Mouse (Mus musculus) c-Kit-negative CD71-positive TER-119-positive erythroid progenitor cells, embryonic 14.5 days (primary cell): ENCODE data around the gene Fkbp1a.
A peak's percentile ranks its signal among the peaks of the same experiment; 100 is the strongest.

Source experiments
- DNase-seq: peaks from one replicate; pipeline ENCODE4 v3.0.0-alpha.2; 2013; ENCODE audit warnings: low read depth, low spot score

Fkbp1a gene

GRCm38 (mm10) chr2:151542323-151543062, at the start of gene Fkbp1a:
Gene Fkbp1a (plus strand): TSS chr2:151542483.
- DNase-seq = peak; percentile 76

DNA sequence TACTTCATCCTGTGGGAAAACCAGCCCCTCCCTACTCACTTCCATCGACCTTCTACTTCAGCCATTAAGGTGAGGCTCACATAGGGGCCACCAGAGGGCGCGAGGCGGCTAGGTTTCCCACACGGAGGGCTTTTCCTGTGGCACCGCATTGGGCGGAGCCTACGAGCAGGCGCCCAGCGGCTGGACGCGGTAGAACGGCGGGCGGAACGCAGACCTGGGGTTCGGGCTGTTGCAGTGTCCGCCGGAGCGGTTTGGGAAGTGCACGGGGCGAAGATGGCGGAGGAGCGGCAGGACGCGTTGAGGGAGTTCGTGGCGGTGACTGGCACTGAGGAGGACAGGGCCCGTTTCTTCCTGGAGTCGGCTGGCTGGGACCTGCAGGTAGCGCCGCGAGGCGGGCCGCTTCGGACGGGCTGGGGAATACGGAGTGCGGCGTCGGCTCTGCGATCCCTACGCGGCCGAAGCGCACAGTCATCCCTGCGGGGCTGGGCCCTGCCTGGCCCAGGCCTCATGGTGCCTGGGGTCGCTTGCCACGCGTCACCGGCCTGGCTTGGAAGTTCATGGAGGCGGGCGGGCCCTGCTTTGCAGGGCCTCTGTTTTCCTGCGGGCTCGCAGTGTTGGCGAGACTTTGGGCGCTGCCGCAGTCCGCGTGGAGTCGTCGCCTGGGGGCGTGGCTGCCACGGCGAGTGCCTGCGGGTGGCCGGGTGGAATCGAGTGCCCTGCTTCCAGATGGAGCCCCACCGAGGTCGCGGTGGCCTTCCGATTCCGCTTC, 48.1 kb upstream of the Fkbp1a start, which contains the start of gene Nsfl1c:
Gene Nsfl1c, plus strand, starts transcription at position 148 of the 769 bp plus-strand sequence.
- DNase-seq = peak; percentile 84

DNA sequence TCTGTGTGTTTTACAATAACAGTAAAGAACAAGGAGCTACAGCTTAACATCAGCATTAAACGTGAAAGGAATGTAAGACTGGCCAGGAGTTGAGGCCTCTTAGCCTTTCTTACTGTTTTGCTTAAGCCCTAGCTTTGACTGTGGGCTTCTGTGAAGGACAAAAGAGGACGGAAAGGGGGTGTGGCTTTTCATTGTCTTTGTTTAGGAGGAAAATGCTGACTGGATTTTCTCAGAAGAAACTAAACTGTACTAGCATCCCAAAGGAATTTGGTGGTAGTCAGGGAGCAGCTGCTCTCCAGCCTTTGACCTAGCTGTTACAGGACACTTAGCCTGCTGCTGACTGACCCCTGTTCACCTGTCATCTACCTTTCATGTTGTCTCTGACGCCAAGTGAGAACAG, 43.9 kb upstream of the Fkbp1a start:
- DNase-seq = no peak

GRCm38 (mm10) chr2:151500442-151501007, 41.8 kb upstream of the Fkbp1a start:
- DNase-seq = no peak

GRCm38 (mm10) chr2:151504226-151504625, 38.1 kb upstream of the Fkbp1a start:
- no peak for DNase-seq

DNA sequence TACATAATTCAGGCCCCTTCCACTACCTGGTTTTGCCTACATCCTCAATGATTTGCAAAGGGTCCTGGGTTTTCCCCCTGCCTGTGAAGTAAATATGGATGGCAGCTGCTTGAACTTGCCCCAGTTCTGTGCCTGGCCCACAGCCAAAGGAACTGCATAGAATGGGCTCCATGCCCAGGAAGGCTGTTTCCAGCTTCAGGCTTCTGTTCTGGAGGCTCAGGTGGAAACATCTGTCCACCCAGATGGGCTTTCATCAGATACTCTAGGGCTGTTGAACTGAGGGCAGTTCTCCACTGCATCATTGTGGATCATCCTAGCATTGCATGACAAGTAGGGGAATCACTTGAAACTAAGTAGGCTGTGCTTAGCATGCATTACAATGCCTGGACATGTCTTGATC, 30.1 kb upstream of the Fkbp1a start:
- no peak for DNase-seq

- no peak for DNase-seq
Measured at GRCm38 (mm10) chr2:151513525-151514285, 28.6 kb upstream of the Fkbp1a start.

DNA sequence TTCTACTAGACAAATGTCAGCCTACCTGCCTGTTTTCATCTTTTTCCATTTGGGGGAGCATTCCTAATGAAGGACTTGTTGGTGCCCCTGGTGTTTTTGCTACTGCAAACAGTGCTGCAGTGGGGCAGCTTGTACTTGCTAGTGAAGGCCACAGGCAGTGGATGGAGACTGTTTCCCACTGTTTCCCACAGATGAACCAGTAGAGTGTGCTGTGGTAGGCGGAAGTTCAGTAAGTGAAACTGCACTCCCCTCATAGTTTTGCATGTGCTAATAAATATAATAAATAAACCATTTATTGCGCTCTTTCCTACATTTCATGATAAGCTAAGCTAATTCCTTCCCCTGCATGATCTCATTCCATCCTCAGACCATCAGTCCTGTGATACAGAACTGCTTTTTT, 23.3 kb upstream of the Fkbp1a start:
- DNase-seq = no peak

DNA sequence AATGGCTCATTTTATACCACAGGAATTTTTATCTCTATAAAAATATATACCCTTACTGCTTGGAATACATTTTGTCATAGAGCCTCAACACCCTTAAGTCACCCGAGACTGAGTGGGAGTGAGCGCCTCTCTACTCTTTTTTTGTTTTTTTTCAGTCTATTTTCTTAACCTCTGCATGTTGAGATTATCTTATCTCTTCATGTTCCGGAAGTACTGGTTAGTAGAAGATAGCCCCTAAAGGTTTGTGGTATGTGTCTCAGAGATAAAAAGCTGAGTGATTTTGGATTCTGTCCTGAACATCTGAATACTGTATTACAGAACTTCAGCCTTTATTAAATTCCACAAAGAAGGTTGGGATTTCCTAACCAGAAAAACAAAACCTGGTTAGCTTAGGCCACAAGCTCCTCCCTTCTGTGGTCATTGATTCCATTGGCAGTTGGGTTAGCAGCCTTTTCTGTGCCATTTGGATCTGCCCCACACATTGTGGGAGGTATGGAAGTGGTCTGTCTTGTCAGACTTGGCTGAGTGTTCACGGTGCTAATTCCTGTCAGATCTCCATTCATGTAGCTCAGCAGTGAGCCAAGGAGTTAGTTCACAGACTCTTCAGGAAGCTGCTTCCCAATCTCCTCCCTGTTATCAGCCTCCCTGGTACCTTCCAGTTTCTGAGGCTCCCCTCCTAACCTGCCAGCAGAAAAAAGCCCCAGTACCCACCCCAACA, 17.8 kb upstream of the Fkbp1a start:
- no peak for DNase-seq

DNA sequence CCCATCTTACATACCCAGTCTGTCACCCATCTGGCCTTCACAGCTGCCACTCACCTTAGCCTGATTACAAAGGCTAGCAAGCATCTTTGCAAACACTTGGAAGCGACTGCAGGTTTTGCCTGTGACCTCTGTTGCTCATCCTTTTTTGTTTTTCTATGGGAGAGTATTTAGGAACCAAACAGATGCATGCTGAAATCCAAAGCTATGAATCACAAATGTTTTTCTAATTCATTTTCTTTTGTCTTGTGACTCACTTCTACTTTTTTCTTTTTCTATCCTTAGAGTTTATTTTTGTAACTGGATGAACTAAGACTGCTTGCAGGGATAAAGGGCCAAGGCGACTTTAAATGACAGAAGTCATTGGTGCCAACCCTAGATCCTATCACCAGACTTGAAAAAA, 16.8 kb upstream of the Fkbp1a start:
- no peak for DNase-seq

GRCm38 (mm10) chr2:151528066-151528465, 14.2 kb upstream of the Fkbp1a start:
- no peak for DNase-seq

DNA sequence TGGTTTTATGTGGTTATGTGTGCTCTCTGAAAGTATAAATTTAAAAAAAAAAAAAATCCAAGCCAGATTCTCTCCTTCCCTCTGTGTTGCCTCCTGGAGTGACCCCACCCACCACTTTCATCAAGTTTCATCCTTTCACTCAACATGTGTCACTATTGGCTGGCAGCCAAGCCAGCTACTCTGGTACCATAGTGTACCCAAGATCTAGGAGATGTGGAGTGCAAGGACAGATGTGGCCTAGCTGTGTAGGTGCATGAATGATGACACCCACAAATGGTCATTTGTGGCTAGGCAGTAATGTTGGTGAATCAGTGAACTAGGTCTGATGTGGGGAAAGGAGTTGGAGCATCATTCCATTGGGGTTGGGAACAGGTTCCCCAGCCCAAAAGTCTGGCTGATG, 13.1 kb upstream of the Fkbp1a start:
- no peak for DNase-seq

GRCm38 (mm10) chr2:151530378-151531230, 11.7 kb upstream of the Fkbp1a start:
- no peak for DNase-seq

DNA sequence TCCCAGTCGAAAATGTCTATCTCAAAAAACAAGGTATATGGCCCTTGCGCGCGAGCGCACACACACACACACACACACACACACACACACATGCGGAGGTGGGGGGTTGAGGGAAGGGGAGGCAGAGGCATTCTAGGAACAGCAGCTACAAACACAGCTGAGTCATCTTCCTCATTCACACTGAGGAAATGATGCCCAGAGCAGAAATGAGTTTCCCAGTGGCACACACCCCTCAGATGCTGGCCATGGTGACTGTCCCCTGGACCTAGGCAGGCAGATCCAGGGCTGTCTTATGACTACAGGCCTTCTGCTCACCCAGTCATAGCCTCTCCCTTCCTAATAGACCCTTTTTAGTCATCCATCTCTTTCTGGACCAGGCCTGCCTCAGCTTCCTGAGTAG, 8.7 kb upstream of the Fkbp1a start:
- DNase-seq = no peak

DNA sequence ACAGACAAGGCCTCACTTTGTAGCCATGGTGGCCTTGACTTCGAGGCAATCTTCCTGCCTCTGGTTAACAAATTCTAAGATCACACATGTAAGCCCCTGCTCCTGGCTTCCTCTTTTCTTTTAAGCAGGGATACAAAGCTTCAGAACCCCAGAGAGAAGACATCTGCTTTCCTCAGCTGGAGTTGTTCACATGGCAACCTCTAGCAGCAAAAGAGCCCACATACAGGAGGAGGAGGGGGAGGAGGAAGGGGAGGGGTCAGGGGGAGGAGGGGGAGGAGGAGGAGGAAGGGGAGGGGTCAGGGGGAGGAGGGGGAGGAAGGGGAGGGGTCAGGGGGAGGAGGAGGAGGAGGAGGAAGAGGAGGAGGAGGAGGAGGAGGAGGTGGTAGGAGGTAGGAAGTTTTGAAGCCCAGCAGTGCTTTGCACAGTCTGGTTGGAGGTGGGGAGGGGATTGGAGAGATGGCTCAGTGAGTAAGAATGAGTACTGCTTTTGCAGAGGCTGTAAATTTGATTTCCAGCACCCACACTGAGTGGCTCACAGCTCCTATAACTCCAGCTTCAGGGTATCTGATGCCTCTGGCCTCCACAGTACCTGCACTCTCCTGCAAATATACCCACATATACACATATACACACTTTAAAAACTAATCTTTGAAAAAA, 6.2 kb upstream of the Fkbp1a start:
- no peak for DNase-seq

- no peak for DNase-seq
Measured at GRCm38 (mm10) chr2:151536618-151536974, 5.7 kb upstream of the Fkbp1a start.

DNA sequence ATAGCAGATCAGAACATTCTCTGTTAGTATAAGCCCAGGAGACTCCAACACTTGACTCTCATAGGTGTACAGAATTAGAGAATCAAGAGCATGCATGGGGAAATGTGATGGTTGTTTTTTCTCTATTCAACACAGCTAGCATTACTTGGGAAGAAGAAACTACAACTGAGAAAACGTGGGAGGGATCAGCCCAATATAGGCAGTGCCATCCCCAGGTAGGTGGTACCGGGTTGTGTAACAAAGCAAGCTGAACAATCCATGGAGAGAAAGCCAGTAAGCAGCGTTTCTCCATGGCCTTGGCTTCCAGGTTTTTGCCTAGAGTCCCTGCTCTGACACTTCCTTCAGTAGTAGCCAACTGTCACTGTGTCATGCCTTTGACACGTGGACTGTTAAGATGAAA, 3.6 kb upstream of the Fkbp1a start:
- DNase-seq = no peak

GRCm38 (mm10) chr2:151543063-151543895, 996 bp downstream of the Fkbp1a start:
- DNase-seq = no peak

GRCm38 (mm10) chr2:151544673-151545072, 2.4 kb downstream of the Fkbp1a start:
- DNase-seq = no peak
